Mouse (Mus musculus) mouse embryonic stem cell (cell line): ENCODE results near the gene Lgals2.

Experiments used
- in situ Hi-C, 2 experiments: fragments of 300-500 bp; cut with MboI; formaldehyde crosslinking; loops; 1 replicate in 1 of 2; 3 replicates in 1 of 2; pipeline ENCODE4 v1.14.3; 2019 to 2020; ENCODE audit warnings: low sequenced_read_pairs in 2 of 2, low pct_unique_long_range_greater_than_20kb in 1 of 2, mixed read lengths in 1 of 2; ENCODE audit not compliant: unreplicated experiment in 1 of 2

Gene Lgals2

GRCm38 (mm10) chr15:78876991-78877809 lies 21.9 kb upstream of the Lgals2 start, which contains the start of gene Gga1:
Gga1 (plus strand) TSS chr15:78877190.
- in situ Hi-C loops = no loop called here

- in situ Hi-C loops = no loop called here
Measured at GRCm38 (mm10) chr15:78876258-78876696, 20.9 kb upstream of the Lgals2 start.

GRCm38 (mm10) chr15:78875537-78875936 lies 20.2 kb upstream of the Lgals2 start:
- in situ Hi-C loops = no loop called here

GRCm38 (mm10) chr15:78874989-78875388 lies 19.7 kb upstream of the Lgals2 start:
- in situ Hi-C loops = no loop called here

- in situ Hi-C loops = no loop called here
Measured at GRCm38 (mm10) chr15:78873803-78874435, 18.6 kb upstream of the Lgals2 start.

GRCm38 (mm10) chr15:78872021-78872608 lies 16.8 kb upstream of the Lgals2 start:
- in situ Hi-C loops = no loop called here

GRCm38 (mm10) chr15:78869775-78870174 lies 14.4 kb upstream of the Lgals2 start:
- in situ Hi-C loops = no loop called here

GRCm38 (mm10) chr15:78868826-78869233 lies 13.5 kb upstream of the Lgals2 start:
- in situ Hi-C loops = no loop called here

- in situ Hi-C loops = no loop called here
Measured at GRCm38 (mm10) chr15:78868398-78868797, 13.1 kb upstream of the Lgals2 start.

GRCm38 (mm10) chr15:78863852-78864253 lies 8.5 kb upstream of the Lgals2 start:
- in situ Hi-C loops = no loop called here

GRCm38 (mm10) chr15:78863154-78863553 lies 7.8 kb upstream of the Lgals2 start:
- in situ Hi-C loops = no loop called here

GRCm38 (mm10) chr15:78862280-78862679 lies 7.0 kb upstream of the Lgals2 start:
- in situ Hi-C loops = no loop called here

- in situ Hi-C loops = loop anchor here in 1 of 2 experiments (10.0 kb wide), 1 partner anchor 235 kb away; no protein-coding TSS in a partner anchor
Measured at GRCm38 (mm10) chr15:78859714-78860113, 4.4 kb upstream of the Lgals2 start.

- in situ Hi-C loops = loop anchor here in 1 of 2 experiments (10.0 kb wide), 1 partner anchor 235 kb away; no protein-coding TSS in a partner anchor
Measured at GRCm38 (mm10) chr15:78859311-78859710, 4.0 kb upstream of the Lgals2 start.

GRCm38 (mm10) chr15:78857009-78857408 lies 1.7 kb upstream of the Lgals2 start:
- in situ Hi-C loops = loop anchor here in 1 of 2 experiments (10.0 kb wide), 1 partner anchor 232 kb away; no protein-coding TSS in a partner anchor

GRCm38 (mm10) chr15:78851505-78852153 lies 3.7 kb downstream of the Lgals2 start:
- in situ Hi-C loops = loop anchor here in 1 of 2 experiments (10.0 kb wide), 1 partner anchor 227 kb away; no protein-coding TSS in a partner anchor

GRCm38 (mm10) chr15:78850944-78851343 lies 4.4 kb downstream of the Lgals2 start:
- in situ Hi-C loops = loop anchor here in 1 of 2 experiments (10.0 kb wide), 1 partner anchor 226 kb away; no protein-coding TSS in a partner anchor

GRCm38 (mm10) chr15:78850059-78850824 lies 5.1 kb downstream of the Lgals2 start:
- in situ Hi-C loops = loop anchor here in 1 of 2 experiments (10.0 kb wide), 1 partner anchor 225 kb away; no protein-coding TSS in a partner anchor
